Mouse (Mus musculus) neural tube, embryonic 11.5 days (tissue): Measurements from ENCODE around the gene Adh1. TPM values are rescaled to one million over a fixed set of nuclear protein-coding genes. Genes with fewer than 3 reads are reported as not detected.
A peak's percentile ranks its signal among the peaks of the same experiment; 100 is the strongest.

Experiments used
- ATAC-seq: fragments of 200-750 bp; cut with Nextera tagmentation; 2 replicates; pipeline ENCODE4 v1.8.0; 2017; ENCODE audit warnings: moderate number of reproducible peaks, mild to moderate bottlenecking, moderate TSS enrichment, moderate library complexity; ENCODE audit not compliant: insufficient read depth, low FRiP score, low TSS enrichment
- DNase-seq: peaks from one replicate; pipeline ENCODE4 v3.0.0-alpha.2; 2015; ENCODE audit warnings: low spot score
- H3K27ac ChIP-seq: fragments of 300-500 bp; sonication (generic); 2 replicates; pipeline ENCODE4 v1.5.1; 2014; ENCODE audit warnings: low read depth, mild to moderate bottlenecking, low read length
- H3K27me3 ChIP-seq: fragments of 300-500 bp; sonication (generic); 2 replicates; pipeline ENCODE4 v1.6.1; 2014; ENCODE audit warnings: mild to moderate bottlenecking, low read length, mixed read lengths; ENCODE audit not compliant: control insufficient read depth, insufficient read depth
- H3K36me3 ChIP-seq: fragments of 300-500 bp; sonication (generic); 2 replicates; pipeline ENCODE4 v1.6.1; 2014; ENCODE audit warnings: mild to moderate bottlenecking, low read length, moderate library complexity, mixed read lengths; ENCODE audit not compliant: control insufficient read depth, insufficient read depth
- H3K4me1 ChIP-seq: fragments of 300-500 bp; sonication (generic); 2 replicates; pipeline ENCODE4 v1.6.1; 2014; ENCODE audit warnings: low read length, mixed read lengths; ENCODE audit not compliant: control insufficient read depth, insufficient read depth
- H3K4me2 ChIP-seq: fragments of 300-500 bp; sonication (generic); 2 replicates; pipeline ENCODE4 v1.6.1; 2014; ENCODE audit warnings: low read depth, mild to moderate bottlenecking, moderate library complexity
- H3K4me3 ChIP-seq: fragments of 300-500 bp; sonication (generic); 2 replicates; pipeline ENCODE4 v1.5.1; 2014; ENCODE audit warnings: low read depth, low read length
- H3K9ac ChIP-seq: fragments of 300-500 bp; sonication (generic); 2 replicates; pipeline ENCODE4 v1.6.1; 2014; ENCODE audit warnings: mild to moderate bottlenecking, low read length
- H3K9me3 ChIP-seq: fragments of 300-500 bp; sonication (generic); 2 replicates; pipeline ENCODE4 v1.6.1; 2016; ENCODE audit warnings: low read length; ENCODE audit not compliant: control insufficient read depth
- WGBS: fragments of 180-500 bp; shearing (Covaris S2); extraction: QIAGEN DNeasy Blood & Tissue Kit; methylation state at CpG from one replicate; pipeline ENCODE4 v1.1.7; 2014; 5-methylcytosine and 5-hydroxymethylcytosine counted together
- polyA plus RNA-seq: library from polyadenylated mRNA; unstranded; fragments of >200 nt; fragmentation: Nextera tagmentation; extraction: Ambion mirVana; gene quantifications from 2 replicates; pipeline ENCODE4 v1.2.1, GENCODE M21; 2014

Adh1 gene
- 1.9 and 2.1 TPM in 2 replicates for polyA plus RNA-seq

DNA sequence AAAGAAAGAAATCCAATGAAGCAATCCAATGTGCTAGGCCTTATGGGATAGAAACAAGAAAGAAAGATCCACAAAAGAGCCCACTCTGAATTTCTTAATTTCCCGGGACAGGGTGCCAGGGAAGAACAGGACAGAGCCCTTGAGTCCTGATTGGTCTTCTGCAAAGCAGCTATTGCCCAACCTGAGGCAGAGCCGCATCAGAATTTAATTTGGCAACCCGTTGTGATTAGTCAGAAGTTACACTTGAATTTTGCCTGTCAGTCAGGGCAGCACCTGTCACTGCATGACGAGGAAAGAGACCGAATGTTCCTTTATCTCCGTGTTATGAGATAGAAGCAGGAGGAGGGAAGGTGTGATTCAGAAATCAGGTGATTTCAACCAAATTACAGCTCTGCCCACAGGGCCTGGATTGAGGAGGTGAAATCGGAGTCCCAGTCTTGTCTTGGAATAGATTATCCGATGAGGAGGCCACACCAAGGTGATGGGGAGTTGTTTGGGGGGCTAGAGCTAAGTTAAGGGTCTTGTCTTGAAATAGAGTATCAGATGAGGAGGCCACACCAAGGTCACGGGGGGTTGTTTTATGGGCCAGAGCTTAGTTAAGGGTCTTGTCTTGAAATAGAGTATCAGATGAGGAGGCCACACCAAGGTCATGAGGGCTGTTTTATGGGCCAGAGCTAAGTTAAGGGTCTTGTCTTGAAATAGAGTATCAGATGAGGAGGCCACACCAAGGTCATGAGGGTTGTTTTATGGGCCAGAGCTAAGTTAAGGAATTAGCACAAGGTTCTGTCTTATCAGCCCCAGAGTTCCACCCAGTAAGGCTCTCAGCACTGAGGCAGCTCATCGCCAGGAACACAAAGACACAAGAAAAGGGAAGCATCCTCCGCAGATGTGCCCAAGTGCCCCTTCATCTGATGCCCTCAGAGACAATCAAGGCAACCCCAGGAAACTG, at the start of gene Adh1:
Adh1 (plus strand) TSS at position 271 of the 949 bp plus-strand sequence.
- Histone ChIP-seq H3K9me3 (no peaks in the 10 kb centered on the region), H3K4me2 (no peak within 1 kb of the TSS), H3K4me1 (no peaks in the 10 kb centered on the region), H3K27me3 (no peaks in the 10 kb centered on the region), H3K36me3 (no peaks in the 10 kb centered on the region), H3K27ac (no peak within 1 kb of the TSS), H3K4me3 (no peak within 1 kb of the TSS), H3K9ac (no peak within 1 kb of the TSS)
- DNase-seq (no peak), ATAC-seq (no peak)
- WGBS, result 92% methylated on average over 11 of the region's 11 CpGs

DNA sequence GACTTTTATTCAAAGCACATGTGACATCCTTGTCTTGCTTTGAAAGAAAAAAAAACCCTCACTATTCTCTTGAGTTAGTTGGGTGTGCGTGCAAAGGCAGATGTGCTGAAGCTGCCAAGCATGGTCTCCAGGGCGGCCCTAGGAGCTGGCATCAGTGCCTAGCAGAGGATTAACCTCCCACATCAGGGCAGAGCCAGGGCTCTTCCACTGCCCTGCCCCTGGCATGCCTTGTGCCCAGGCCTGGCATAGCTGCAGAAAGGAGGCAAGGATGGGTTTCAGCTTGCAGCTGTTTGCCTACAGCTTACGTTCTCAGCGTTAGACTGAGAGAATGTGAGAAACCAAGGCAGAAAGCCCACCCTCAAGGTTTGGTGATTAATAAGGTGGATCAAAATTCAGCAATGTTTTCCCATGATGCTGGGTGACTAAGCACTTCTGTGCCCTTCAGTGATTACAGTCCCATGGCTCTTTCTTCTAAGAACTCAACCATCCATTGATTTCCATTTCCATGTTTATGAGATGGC, 48.3 kb upstream of the Adh1 start:
- no peak for DNase-seq
- H3K4me2 ChIP-seq, result no peak overlapping the region
- no peaks in the 10 kb centered on the region for H3K36me3 ChIP-seq
- H3K27ac ChIP-seq, result no peak overlapping the region
- no peaks in the 10 kb centered on the region for H3K27me3 ChIP-seq
- no peak for ATAC-seq
- H3K4me1 ChIP-seq, result no peaks in the 10 kb centered on the region
- WGBS, result 90% methylated on average over 4 of the region's 4 CpGs
- no peak overlapping the region for H3K4me3 ChIP-seq
- H3K9me3 ChIP-seq, result no peaks in the 10 kb centered on the region
- H3K9ac ChIP-seq, result no peak overlapping the region

DNA sequence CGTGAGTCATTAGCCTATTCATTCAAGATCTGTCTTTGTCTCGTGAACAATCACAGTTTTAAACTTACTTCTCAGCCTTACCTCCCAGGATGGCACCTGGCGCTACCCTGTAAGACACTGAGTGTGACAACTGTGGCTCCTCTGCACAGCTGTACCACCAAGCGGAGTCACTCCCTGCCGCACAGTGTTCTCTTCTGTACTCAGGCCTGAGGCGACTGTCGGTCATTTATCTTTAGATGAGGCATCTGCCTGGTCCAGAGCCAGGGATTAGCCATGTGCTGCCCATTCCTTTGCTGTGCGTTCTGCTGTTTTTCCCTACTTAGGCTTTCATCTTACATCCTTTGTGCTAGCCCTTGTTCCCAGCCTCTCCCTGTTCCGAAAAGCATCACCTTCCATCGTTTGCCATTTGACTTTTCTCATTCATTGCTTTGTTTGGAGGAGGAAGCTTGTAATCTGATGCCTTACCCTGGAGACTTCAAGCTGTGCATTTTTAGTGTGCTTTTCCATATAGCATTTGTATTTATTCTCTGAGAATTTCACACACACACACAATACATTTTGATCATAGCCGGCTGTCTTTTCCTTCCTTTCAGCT, 45.3 kb upstream of the Adh1 start:
- DNase-seq (peak; percentile 43), ATAC-seq (peak; percentile 78; the same call in 1 of the 2 replicates)
- H3K9me3 ChIP-seq, result no peaks in the 10 kb centered on the region
- H3K27ac ChIP-seq, result no peak overlapping the region
- H3K36me3 ChIP-seq, result no peaks in the 10 kb centered on the region
- no peak overlapping the region for H3K9ac ChIP-seq
- H3K4me1 ChIP-seq, result no peaks in the 10 kb centered on the region
- H3K4me2 ChIP-seq, result no peak overlapping the region
- no peak overlapping the region for H3K4me3 ChIP-seq
- H3K27me3 ChIP-seq, result no peaks in the 10 kb centered on the region
- 36% methylated on average over 11 of the region's 11 CpGs for WGBS

DNA sequence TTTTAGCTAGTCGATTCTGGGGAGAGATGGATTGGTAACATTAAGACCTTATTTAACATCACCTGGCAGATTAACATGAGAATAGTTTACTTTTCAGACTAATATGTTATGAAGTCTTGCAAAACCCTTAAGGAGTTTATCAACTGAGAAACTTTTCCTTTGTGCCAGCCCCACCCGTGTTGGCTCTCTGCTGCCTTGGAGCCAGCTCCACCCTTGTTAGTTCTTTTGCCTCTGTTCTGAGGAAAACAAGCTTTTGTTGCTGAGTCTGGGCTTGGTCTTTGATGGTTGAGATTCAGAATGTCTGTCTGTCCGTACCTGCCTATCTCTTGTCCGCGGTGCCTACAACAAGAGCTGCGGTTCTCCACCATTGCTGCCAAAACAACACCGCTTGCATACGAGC, 44.7 kb upstream of the Adh1 start:
- ATAC-seq, result no peak
- Histone ChIP-seq H3K27ac (no peak overlapping the region), H3K9me3 (no peaks in the 10 kb centered on the region), H3K9ac (no peak overlapping the region), H3K4me3 (no peak overlapping the region), H3K4me1 (no peaks in the 10 kb centered on the region), H3K4me2 (no peak overlapping the region), H3K27me3 (no peaks in the 10 kb centered on the region), H3K36me3 (no peaks in the 10 kb centered on the region)
- 86% methylated on average over 8 of the region's 8 CpGs for WGBS
- no peak for DNase-seq

DNA sequence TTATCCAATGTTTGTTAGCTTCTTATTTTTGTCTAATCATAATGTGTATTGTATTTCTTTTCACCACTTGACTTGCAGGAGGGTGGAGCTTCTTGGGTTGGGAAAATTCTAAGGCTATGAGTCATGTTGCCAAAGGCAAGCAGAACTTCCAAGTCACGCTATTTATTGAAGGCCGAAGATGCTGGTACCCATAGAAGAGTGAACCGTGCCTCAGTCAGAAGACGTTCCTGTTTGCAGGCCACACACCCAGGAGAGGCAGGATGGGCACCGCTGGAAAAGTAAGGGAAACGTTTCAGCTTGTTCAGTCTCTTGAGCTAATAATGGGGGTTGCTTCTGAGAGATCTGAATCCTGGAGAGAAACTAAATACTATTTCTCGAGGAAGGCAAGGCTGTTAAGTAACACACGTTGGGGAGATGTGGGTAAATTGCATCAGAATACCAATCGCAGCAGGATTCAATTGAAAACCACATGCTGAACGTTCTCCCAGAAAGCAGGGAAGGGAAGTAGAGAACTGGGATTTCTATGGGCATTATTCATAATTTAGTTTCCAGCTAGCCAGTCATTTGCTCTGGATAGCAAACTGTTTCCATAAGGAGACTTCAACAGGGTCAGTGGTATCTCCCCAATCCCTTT, 43.0 kb upstream of the Adh1 start, which contains the start of gene Adh7:
Adh7 (plus strand) TSS at position 130 of the 634 bp plus-strand sequence.
- H3K4me3 ChIP-seq, result no peak within 1 kb of the TSS
- no peaks in the 10 kb centered on the region for H3K27me3 ChIP-seq
- H3K9me3 ChIP-seq, result no peaks in the 10 kb centered on the region
- no peaks in the 10 kb centered on the region for H3K36me3 ChIP-seq
- no peak within 1 kb of the TSS for H3K9ac ChIP-seq
- no peak within 1 kb of the TSS for H3K4me2 ChIP-seq
- 81% methylated on average over 10 of the region's 10 CpGs for WGBS
- no peak within 1 kb of the TSS for H3K27ac ChIP-seq
- DNase-seq (no peak), ATAC-seq (no peak)
- no peaks in the 10 kb centered on the region for H3K4me1 ChIP-seq

DNA sequence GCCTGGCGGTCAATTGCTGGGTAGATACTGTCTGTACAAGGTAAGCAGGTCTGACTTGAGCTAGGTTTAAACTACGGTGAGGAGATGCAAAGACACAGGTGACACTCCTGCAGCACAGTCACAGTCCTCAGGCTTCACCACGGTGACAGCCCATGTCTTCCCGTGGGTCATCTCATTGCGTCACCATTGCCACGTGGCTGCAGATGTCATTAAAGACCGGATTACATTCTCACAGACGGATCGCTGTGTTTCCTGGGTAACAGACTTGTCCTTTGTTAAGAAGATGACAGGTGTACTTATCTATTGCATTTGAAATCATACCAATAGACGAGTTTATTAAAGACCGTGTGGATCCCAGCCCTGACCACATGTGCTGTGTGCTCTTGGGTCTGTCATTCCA, 39.7 kb upstream of the Adh1 start:
- Histone ChIP-seq H3K27ac (no peak overlapping the region), H3K27me3 (no peaks in the 10 kb centered on the region), H3K4me1 (no peaks in the 10 kb centered on the region), H3K9ac (no peak overlapping the region), H3K36me3 (no peaks in the 10 kb centered on the region), H3K4me2 (no peak overlapping the region), H3K4me3 (no peak overlapping the region), H3K9me3 (no peaks in the 10 kb centered on the region)
- ATAC-seq, result no peak
- DNase-seq, result no peak
- WGBS, result 88% methylated on average over 11 of the region's 11 CpGs

DNA sequence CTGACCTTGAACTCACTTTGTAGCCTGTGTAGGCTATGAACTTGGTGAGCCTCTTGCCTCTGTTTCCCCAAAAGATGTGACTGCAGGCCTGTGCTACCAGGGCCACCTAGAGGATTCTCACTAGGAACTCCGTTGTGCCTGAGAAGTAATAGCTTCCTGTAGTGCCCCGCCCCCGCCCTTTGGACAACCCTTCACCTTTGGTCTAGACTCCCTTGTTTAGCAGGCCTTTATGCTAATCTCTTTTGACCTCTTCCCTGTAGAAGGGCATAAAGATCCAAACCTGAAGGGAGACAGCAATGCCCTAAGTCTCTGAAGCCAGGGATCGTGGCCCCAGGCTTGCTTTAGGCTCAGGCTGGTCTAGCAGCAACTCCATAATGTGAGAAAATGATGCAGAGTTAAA, 38.3 kb upstream of the Adh1 start:
- Histone ChIP-seq H3K4me2 (no peak overlapping the region), H3K27ac (no peak overlapping the region), H3K9me3 (no peaks in the 10 kb centered on the region), H3K36me3 (no peaks in the 10 kb centered on the region), H3K27me3 (no peaks in the 10 kb centered on the region), H3K4me3 (no peak overlapping the region), H3K4me1 (no peaks in the 10 kb centered on the region), H3K9ac (no peak overlapping the region)
- DNase-seq, result no peak
- 68% methylated on average over 4 of the region's 4 CpGs for WGBS
- ATAC-seq, result no peak

DNA sequence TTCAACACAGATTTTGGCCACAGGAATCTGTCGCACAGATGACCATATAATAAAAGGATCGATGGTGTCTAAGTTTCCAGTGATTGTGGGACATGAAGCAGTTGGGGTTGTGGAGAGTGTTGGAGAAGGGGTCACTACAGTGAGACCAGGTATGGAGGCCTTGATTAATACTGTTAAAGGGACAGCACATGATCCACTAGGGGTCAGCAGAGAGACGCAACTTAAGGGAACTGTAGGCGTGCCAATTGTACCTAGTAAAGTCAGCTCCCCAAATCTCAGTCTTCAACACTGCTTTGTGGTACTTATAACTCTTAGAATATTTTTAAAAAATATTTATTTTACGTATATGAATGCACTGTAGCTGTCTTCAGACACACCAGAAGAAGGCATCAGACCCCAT, 37.8 kb upstream of the Adh1 start:
- no peaks in the 10 kb centered on the region for H3K27me3 ChIP-seq
- no peaks in the 10 kb centered on the region for H3K4me1 ChIP-seq
- 48% methylated on average over 5 of the region's 5 CpGs for WGBS
- no peak overlapping the region for H3K4me3 ChIP-seq
- no peak overlapping the region for H3K27ac ChIP-seq
- H3K9ac ChIP-seq, result no peak overlapping the region
- no peaks in the 10 kb centered on the region for H3K9me3 ChIP-seq
- H3K4me2 ChIP-seq, result no peak overlapping the region
- H3K36me3 ChIP-seq, result no peaks in the 10 kb centered on the region
- DNase-seq (peak; percentile 53), ATAC-seq (peak; percentile 81)
